Mouse (Mus musculus): ENCODE measurements around the gene Atpaf1. TPM values are rescaled to one million over a fixed set of nuclear protein-coding genes. Genes with fewer than 3 reads are reported as not detected.

The Atpaf1 gene
- polyA plus RNA-seq (2016; fragmentation: Nextera tagmentation; extraction: Ambion mirVana): 65.5 and 68.7 TPM in 2 replicates

DNA sequence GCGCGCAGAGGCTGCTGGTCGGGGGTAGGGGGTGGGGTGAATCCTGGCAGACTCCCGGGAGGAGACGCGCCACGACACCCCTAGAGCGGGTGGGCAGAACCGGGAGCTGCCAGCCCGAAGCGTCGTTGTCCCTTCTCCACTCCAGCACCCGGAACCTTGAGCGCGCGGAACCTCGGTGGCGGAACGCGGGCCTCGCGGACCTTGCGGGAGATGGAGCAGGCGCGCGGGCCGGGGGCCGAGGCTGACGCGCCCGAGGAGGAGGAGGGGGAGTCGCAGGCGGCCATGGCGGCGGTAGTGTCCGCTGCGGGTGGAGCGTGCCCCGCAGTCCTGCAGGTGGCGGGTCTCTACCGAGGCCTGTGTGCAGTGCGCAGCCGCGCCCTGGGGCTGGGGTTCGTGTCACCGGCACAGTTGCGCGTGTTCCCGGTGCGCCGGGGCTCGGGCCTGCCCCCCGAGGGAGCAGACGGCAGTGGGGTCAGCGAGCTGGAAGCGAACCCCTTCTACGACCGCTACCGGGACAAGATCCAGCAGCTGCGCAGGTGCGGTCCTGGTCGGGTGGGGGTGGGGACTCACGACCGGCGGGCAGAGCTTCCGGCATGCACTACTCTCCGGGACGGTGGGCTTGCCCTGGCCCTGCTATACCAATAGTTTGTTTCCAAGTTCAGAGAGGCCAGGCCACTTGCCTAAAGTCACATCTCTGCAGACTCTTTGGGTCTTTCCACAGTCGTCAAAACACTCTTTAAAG, at the start of gene Atpaf1:
Atpaf1 (plus strand) TSS at position 44 of the 742 bp plus-strand sequence.
- WGBS: under 1% methylated on average over 69 of the region's 69 CpGs
- Histone ChIP-seq H3K36me3 (peaks cover 25% of the 10 kb centered on the region), H3K27me3 (no peaks in the 10 kb centered on the region), H3K9me3 (no peaks in the 10 kb centered on the region), H3K27ac (peak within 1 kb of the TSS; percentile 26; the same call in 1 of the 2 replicates), H3K4me3 (replicated peaks) (peak within 1 kb of the TSS; percentile 69), H3K9ac (replicated peaks) (peak within 1 kb of the TSS; percentile 72), H3K4me2 (peak within 1 kb of the TSS; percentile 76), H3K4me1 (replicated peaks) (peaks cover 15% of the 10 kb centered on the region)
- peak; percentile 85 for ATAC-seq (ENCODE audit: insufficient number of reproducible peaks, insufficient read depth, low FRiP score, low TSS enrichment, low read depth)

DNA sequence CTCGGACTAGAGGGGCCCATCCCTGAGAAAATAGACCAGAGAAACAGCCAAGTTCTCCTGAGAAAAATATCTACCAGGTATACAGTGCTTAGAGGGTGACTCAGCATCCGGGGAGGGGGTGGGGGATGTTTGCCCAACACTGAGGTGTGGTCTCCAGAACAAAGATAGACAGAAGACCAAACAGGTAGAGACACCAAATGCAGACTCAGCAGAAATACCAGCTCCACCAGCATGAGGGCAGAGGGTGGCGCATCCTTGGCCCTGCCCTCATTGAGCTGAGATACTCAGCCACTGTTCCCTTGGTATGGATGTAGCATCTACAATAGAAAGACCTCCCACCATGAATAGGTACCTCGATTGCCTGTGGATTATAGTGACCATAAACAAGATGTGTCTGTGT, 49.7 kb upstream of the Atpaf1 start:
- Histone ChIP-seq H3K9me3 (no peaks in the 10 kb centered on the region), H3K4me3 (replicated peaks) (no peak overlapping the region), H3K27me3 (peaks cover 9% of the 10 kb centered on the region; the same call in 1 of the 2 replicates), H3K9ac (replicated peaks) (no peak overlapping the region), H3K4me1 (replicated peaks) (peaks cover 18% of the 10 kb centered on the region), H3K4me2 (no peak overlapping the region), H3K27ac (no peak overlapping the region), H3K36me3 (peaks cover under 1% of the 10 kb centered on the region; the same call in 1 of the 2 replicates)
- WGBS: 67% methylated on average over 4 of the region's 4 CpGs
- no peak for ATAC-seq (ENCODE audit: insufficient number of reproducible peaks, insufficient read depth, low FRiP score, low TSS enrichment, low read depth)

GRCm38 (mm10) chr4:115737551-115738041, 47.0 kb upstream of the Atpaf1 start, which contains the start of gene Efcab14:
Gene Efcab14, plus strand, starts transcription at chr4:115737744.
- peak within 1 kb of the TSS; percentile 81 for H3K9ac ChIP-seq (replicated peaks)
- H3K9me3 ChIP-seq: no peaks in the 10 kb centered on the region
- peak within 1 kb of the TSS; percentile 77 for H3K4me3 ChIP-seq (replicated peaks)
- H3K27me3 ChIP-seq: peaks cover 9% of the 10 kb centered on the region; the same call in 1 of the 2 replicates
- H3K4me1 ChIP-seq (replicated peaks): peaks cover 19% of the 10 kb centered on the region
- peak within 1 kb of the TSS; percentile 88 for H3K27ac ChIP-seq
- ATAC-seq (ENCODE audit: insufficient number of reproducible peaks, insufficient read depth, low FRiP score, low TSS enrichment, low read depth): peak; percentile 100
- WGBS: under 1% methylated on average over 45 of the region's 45 CpGs
- H3K4me2 ChIP-seq: peak within 1 kb of the TSS; percentile 71
- peaks cover 24% of the 10 kb centered on the region for H3K36me3 ChIP-seq

- peaks cover 20% of the 10 kb centered on the region for H3K4me1 ChIP-seq (replicated peaks)
- peaks cover 31% of the 10 kb centered on the region for H3K36me3 ChIP-seq
- no peaks in the 10 kb centered on the region for H3K9me3 ChIP-seq
- H3K4me3 ChIP-seq (replicated peaks): peak overlapping the region; percentile 77
- ATAC-seq (ENCODE audit: insufficient number of reproducible peaks, insufficient read depth, low FRiP score, low TSS enrichment, low read depth): no peak
- H3K27me3 ChIP-seq: peaks cover 8% of the 10 kb centered on the region; the same call in 1 of the 2 replicates
- 42% methylated on average over 13 of the region's 13 CpGs for WGBS
- H3K9ac ChIP-seq (replicated peaks): peak overlapping the region; percentile 81
- no peak overlapping the region; the same call in 1 of the 2 replicates for H3K27ac ChIP-seq
- peak overlapping the region; percentile 71 for H3K4me2 ChIP-seq
Observed at GRCm38 (mm10) chr4:115738481-115738985, 46.1 kb upstream of the Atpaf1 start.

DNA sequence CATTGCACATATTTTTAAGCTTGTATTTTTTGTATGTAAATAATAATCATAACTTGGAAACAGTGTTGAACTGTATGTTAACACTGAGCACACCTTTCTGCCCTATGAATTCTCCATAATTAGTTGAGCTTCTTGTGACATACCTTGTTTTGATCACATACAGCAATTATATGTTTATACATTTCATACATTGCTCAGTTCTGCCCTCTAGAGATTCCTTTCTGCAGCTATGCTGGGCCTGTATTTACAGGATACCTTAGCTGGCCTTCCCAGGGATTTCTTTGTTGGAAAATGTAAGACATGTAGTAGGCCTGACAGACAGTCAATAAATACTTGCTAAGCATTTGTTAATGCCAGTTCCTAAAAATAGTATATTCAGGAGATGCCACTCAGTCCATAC, 42.0 kb upstream of the Atpaf1 start:
- Histone ChIP-seq H3K4me3 (replicated peaks) (no peak overlapping the region), H3K4me1 (replicated peaks) (peaks cover 28% of the 10 kb centered on the region), H3K4me2 (no peak overlapping the region), H3K27me3 (no peaks in the 10 kb centered on the region), H3K27ac (no peak overlapping the region), H3K36me3 (peaks cover 41% of the 10 kb centered on the region), H3K9me3 (no peaks in the 10 kb centered on the region), H3K9ac (replicated peaks) (no peak overlapping the region)
- no peak for ATAC-seq (ENCODE audit: insufficient number of reproducible peaks, insufficient read depth, low FRiP score, low TSS enrichment, low read depth)

DNA sequence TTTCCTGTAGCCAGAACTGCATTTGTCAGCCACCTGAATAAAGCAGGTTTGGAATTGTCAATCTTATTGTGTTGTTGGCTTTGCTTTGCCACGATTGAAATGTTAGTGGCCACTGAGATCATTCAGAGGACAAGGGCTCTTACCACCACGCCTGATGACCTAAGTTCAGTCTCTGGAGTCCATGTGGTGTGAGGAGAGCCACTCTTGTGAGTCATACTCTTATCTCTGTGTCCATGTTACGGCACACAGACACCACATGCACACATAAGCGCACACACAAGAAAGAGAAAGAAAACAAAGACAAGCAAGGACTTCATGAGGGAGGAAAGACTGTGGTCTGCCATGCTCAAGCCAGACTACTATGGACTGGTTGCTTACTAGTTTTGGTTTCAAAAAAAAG, 41.5 kb upstream of the Atpaf1 start:
- 87% methylated on average over 4 of the region's 4 CpGs for WGBS
- ATAC-seq (ENCODE audit: insufficient number of reproducible peaks, insufficient read depth, low FRiP score, low TSS enrichment, low read depth): no peak
- Histone ChIP-seq H3K27ac (no peak overlapping the region), H3K9ac (replicated peaks) (no peak overlapping the region), H3K4me3 (replicated peaks) (no peak overlapping the region), H3K36me3 (peaks cover 44% of the 10 kb centered on the region), H3K9me3 (no peaks in the 10 kb centered on the region), H3K4me2 (no peak overlapping the region), H3K27me3 (no peaks in the 10 kb centered on the region), H3K4me1 (replicated peaks) (peaks cover 28% of the 10 kb centered on the region)

GRCm38 (mm10) chr4:115748181-115748580, 36.4 kb upstream of the Atpaf1 start:
- Histone ChIP-seq H3K4me1 (replicated peaks) (peaks cover 38% of the 10 kb centered on the region), H3K27ac (no peak overlapping the region), H3K4me3 (replicated peaks) (no peak overlapping the region), H3K9me3 (no peaks in the 10 kb centered on the region), H3K27me3 (no peaks in the 10 kb centered on the region), H3K9ac (replicated peaks) (no peak overlapping the region), H3K4me2 (no peak overlapping the region), H3K36me3 (peaks cover 32% of the 10 kb centered on the region)
- WGBS: 34% methylated on average over 1 of the region's 1 CpGs
- ATAC-seq (ENCODE audit: insufficient number of reproducible peaks, insufficient read depth, low FRiP score, low TSS enrichment, low read depth): no peak

- H3K4me3 ChIP-seq (replicated peaks): no peak overlapping the region
- H3K27me3 ChIP-seq: no peaks in the 10 kb centered on the region
- peaks cover 29% of the 10 kb centered on the region for H3K4me1 ChIP-seq (replicated peaks)
- no peak overlapping the region for H3K9ac ChIP-seq (replicated peaks)
- WGBS: 83% methylated on average over 1 of the region's 1 CpGs
- H3K4me2 ChIP-seq: no peak overlapping the region
- H3K9me3 ChIP-seq: no peaks in the 10 kb centered on the region
- H3K36me3 ChIP-seq: peaks cover 37% of the 10 kb centered on the region
- no peak for ATAC-seq (ENCODE audit: insufficient number of reproducible peaks, insufficient read depth, low FRiP score, low TSS enrichment, low read depth)
- H3K27ac ChIP-seq: no peak overlapping the region
Observed at GRCm38 (mm10) chr4:115749336-115749735, 35.3 kb upstream of the Atpaf1 start.

DNA sequence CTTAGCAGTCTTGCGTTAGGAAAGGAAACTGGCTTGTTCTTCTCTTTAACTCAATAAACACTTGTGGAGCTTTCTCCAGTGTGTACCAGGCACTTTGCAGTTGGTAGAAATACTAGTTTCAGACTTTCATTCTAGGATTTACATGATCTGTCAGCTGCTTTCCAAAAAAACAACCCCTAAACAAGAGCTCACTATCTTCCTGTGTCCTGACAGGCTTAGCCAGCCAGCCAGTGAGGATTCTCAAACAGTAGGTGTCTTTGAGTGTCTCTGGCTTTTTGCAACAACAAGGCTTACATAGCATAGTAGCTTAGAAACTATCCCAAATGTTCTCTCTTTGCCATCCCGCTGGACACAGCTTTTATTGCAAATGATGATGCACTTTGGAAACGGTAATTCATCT, 30.5 kb upstream of the Atpaf1 start:
- WGBS: 81% methylated on average over 3 of the region's 3 CpGs
- Histone ChIP-seq H3K4me1 (replicated peaks) (peaks cover 19% of the 10 kb centered on the region), H3K27me3 (no peaks in the 10 kb centered on the region), H3K36me3 (peaks cover 38% of the 10 kb centered on the region), H3K9ac (replicated peaks) (no peak overlapping the region), H3K9me3 (no peaks in the 10 kb centered on the region), H3K4me2 (no peak overlapping the region), H3K4me3 (replicated peaks) (no peak overlapping the region), H3K27ac (no peak overlapping the region)
- ATAC-seq (ENCODE audit: insufficient number of reproducible peaks, insufficient read depth, low FRiP score, low TSS enrichment, low read depth): no peak

GRCm38 (mm10) chr4:115754851-115755250, 29.8 kb upstream of the Atpaf1 start:
- Histone ChIP-seq H3K27ac (no peak overlapping the region), H3K36me3 (peaks cover 36% of the 10 kb centered on the region), H3K4me3 (replicated peaks) (no peak overlapping the region), H3K9ac (replicated peaks) (no peak overlapping the region), H3K9me3 (no peaks in the 10 kb centered on the region), H3K4me1 (replicated peaks) (peaks cover 18% of the 10 kb centered on the region), H3K27me3 (no peaks in the 10 kb centered on the region), H3K4me2 (no peak overlapping the region)
- 89% methylated on average over 1 of the region's 1 CpGs for WGBS
- no peak for ATAC-seq (ENCODE audit: insufficient number of reproducible peaks, insufficient read depth, low FRiP score, low TSS enrichment, low read depth)

- Histone ChIP-seq H3K27me3 (no peaks in the 10 kb centered on the region), H3K4me1 (replicated peaks) (0 out of 2 replicates have a peak, but pooled peaks cover 3% of the 10 kb centered on the region), H3K36me3 (peaks cover 68% of the 10 kb centered on the region), H3K9me3 (no peaks in the 10 kb centered on the region), H3K9ac (replicated peaks) (no peak overlapping the region), H3K4me2 (no peak overlapping the region), H3K27ac (no peak overlapping the region), H3K4me3 (replicated peaks) (no peak overlapping the region)
- ATAC-seq (ENCODE audit: insufficient number of reproducible peaks, insufficient read depth, low FRiP score, low TSS enrichment, low read depth): no peak
- WGBS: 36% methylated on average over 3 of the region's 3 CpGs
Observed at GRCm38 (mm10) chr4:115761206-115761605, 23.4 kb upstream of the Atpaf1 start.

Data from limb, embryonic 12.5 days (tissue).